Mouse (Mus musculus): ENCODE results near the gene Phf24.

Gene Phf24

GRCm38 (mm10) chr4:42913391-42913790, 3.1 kb upstream of the Phf24 start:
- no peak for DNase-seq (ENCODE audit: low spot score in 2 of 2)

DNA sequence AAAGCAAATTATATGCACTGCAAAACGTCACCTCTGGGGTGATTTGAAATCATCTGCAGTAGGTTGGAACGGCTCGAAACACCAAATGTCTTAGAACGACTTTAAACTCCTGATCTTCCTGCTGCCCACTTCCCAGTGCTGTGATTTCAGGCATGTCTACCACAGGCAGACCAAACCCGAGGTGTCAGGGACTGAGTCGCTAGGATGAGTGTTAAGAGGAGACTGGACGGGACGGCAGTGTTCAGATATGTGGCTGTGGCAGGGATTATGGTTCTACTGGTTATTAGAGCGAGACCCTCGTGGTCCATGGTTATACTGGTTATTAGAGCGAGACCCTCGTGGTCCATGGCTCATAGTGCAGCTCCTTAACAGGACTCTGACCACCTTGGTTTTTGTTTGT, 1.1 kb upstream of the Phf24 start:
- no peak for DNase-seq (ENCODE audit: low spot score in 2 of 2)

- no peak for DNase-seq (ENCODE audit: low spot score in 2 of 2)
Observed at GRCm38 (mm10) chr4:42915966-42916365, 494 bp upstream of the Phf24 start.

- DNase-seq (ENCODE audit: low spot score in 2 of 2): peak in 1 of 2 experiments; percentile 43
Observed at GRCm38 (mm10) chr4:42917402-42917774, 928 bp downstream of the Phf24 start.

DNA sequence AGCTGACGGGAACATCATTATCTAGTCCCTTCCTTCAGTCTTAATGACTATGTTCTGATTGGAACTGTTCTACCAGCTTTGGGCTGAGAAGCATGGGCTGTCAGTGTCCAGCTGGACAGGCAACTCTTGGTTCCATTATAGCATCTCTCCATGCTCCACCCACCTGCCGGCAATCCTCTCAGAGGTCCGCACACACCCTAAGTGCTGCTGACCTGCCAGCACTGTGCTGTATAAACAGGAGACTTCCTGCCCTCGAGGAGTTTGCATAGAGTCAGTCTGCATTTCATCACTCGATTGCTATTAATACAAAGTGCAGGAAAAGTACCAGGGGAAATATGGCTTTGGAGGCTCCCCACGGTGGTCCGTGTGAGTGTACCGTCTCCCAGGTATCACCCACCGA, 4.3 kb downstream of the Phf24 start:
- peak in 1 of 2 experiments; percentile 37 for DNase-seq (ENCODE audit: low spot score in 2 of 2)

DNA sequence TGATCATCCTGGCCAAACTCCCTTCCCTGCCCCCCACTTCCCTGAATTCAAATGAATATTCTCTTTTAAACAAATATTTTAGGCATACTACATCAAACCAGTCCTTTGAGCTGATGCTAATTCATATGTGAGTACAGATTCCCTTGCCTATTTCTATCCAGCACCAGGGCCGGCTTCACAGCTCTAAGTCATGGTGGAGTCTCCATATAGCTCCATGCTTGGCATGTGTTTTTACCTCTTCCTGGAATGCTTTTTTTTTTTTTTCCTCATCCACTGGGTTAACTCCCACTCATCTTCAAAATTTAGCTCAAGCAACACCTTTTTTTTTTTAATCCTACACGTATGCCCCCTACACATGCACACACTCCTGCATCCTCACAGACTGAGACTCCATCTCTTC, 5.1 kb downstream of the Phf24 start:
- DNase-seq (ENCODE audit: low spot score in 2 of 2): peak; percentile 60 to 83

- peak; percentile 24 to 51 for DNase-seq (ENCODE audit: low spot score in 2 of 2)
Observed at GRCm38 (mm10) chr4:42922056-42922455, 5.6 kb downstream of the Phf24 start.

DNA sequence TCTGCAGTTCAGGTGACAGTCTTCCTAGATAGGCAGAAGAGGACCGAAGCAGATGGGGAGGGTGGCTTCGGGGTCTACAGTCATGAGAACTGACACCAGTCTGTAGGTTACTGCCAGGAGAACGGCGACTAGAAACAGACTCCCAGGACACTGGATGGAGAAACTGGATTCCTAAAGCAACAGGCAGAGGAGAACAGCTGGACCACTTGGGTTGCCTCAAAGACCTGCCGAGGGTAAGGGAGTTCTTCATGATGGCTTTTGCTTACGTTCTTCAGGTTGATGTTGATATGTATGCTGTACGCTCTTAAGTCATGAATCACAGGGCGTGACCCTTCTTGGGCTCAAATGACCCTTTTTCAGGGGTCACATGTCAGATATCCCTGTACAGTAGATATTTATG, 6.0 kb downstream of the Phf24 start:
- peak in 1 of 2 experiments; percentile 32 for DNase-seq (ENCODE audit: low spot score in 2 of 2)

GRCm38 (mm10) chr4:42924095-42924710, 7.7 kb downstream of the Phf24 start:
- DNase-seq (ENCODE audit: low spot score in 2 of 2): peak in 1 of 2 experiments; percentile 30

DNA sequence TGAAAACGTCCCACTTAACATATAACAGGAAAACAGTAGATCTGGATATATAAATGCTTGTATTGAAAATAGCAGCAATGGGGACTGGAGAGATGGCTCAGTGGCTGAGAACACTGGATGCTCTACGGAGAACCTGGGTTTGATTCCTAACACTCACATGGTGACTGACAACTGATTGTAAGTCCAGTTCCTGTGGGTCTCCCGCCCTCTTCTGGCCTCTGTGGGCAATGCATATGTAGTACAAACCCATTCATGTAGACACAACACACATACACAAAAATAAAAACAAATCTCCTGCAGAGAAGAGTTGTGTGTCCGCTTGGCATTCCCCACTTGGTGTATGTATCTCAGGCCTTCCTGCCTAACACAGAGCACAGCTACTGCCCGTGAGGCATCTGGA, 11.7 kb downstream of the Phf24 start:
- peak in 1 of 2 experiments; percentile 26 for DNase-seq (ENCODE audit: low spot score in 2 of 2)

- DNase-seq (ENCODE audit: low spot score in 2 of 2): peak; percentile 19 to 23
Observed at GRCm38 (mm10) chr4:42928952-42929351, 12.5 kb downstream of the Phf24 start.

DNA sequence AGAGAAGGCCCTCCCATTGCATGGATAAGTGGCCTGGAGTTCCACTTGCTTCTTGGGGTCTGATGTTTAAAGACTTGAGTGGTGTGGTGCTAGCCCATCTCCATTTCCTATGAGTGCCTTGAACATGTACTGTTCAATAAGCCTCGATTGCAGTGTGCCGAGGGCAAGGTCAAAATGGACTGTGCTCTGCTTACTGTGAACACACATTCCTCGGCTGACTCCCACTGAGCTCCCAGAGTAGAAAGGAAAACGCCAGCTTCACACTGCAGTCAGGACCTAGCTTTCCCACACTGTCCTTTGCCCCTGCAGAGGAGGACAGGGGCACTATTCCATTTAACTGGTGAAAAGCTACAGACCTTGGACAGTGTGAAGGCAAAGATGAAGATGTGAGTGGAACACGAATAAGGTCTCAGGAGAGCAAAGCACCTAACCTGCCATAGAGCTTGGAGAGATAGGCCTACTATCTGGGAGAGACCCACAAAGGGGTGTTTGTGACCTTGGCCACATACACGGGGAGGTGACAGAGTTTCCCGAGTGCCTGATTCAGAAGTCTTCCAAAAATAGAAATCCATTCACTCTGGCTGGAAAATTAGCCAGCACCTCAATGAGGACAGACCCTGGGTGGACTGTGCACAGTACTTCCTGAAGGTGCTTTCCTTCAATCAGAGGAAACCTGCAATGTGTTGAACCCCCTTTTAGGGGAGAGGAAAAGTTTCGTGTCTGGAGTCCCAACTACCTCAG, 15.9 kb downstream of the Phf24 start:
- peak in 1 of 2 experiments; percentile 19 for DNase-seq (ENCODE audit: low spot score in 2 of 2)

GRCm38 (mm10) chr4:42933630-42934029, 17.2 kb downstream of the Phf24 start:
- DNase-seq (ENCODE audit: low spot score in 2 of 2): peak; percentile 69 to 72

DNA sequence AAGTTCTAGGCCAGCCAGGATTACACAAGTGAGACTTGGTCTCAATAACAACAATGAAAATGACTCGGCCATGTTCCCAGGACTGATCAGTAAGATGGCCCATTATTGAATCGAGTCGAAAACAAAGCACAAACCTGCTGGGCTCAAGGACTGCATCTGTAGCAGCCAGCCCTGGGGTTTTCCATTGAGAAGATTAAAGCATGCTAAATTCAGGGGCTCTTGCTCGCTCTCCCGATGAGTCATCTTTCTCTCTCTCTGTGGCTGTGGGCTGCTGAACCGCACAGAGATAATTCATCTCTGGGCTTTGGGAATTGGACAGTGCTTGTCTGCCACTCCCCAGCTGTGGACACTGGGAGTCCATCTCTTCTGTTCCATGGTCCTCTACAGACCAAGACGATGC, 24.9 kb downstream of the Phf24 start:
- no peak for DNase-seq (ENCODE audit: low spot score in 2 of 2)

DNA sequence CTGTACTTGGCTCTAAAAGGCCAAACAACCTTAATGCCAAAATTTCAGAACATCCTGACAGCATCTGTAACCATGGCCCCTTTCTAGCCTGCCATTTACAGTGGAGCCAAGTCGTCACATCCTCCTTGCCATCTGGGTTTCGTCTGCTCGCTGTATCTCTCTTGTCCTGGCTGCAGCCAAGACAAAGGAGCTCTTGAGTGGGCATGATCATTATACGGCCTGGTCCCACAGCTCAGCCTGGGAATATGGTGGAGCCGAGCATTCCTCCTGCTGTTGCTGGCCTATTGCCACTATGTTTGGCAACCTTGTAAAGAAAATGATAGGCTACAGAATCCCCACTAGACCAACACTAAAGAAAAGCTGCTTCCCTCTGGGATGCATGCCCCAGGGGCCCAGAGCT, 26.9 kb downstream of the Phf24 start:
- peak; percentile 61 to 73 for DNase-seq (ENCODE audit: low spot score in 2 of 2)

- no peak for DNase-seq (ENCODE audit: low spot score in 2 of 2)
Observed at GRCm38 (mm10) chr4:42944185-42944584, 27.7 kb downstream of the Phf24 start.

GRCm38 (mm10) chr4:42945043-42945442, 28.6 kb downstream of the Phf24 start:
- no peak for DNase-seq (ENCODE audit: low spot score in 2 of 2)

- peak in 1 of 2 experiments; percentile 74 for DNase-seq (ENCODE audit: low spot score in 2 of 2)
Observed at GRCm38 (mm10) chr4:42945445-42945844, 29.0 kb downstream of the Phf24 start.

DNA sequence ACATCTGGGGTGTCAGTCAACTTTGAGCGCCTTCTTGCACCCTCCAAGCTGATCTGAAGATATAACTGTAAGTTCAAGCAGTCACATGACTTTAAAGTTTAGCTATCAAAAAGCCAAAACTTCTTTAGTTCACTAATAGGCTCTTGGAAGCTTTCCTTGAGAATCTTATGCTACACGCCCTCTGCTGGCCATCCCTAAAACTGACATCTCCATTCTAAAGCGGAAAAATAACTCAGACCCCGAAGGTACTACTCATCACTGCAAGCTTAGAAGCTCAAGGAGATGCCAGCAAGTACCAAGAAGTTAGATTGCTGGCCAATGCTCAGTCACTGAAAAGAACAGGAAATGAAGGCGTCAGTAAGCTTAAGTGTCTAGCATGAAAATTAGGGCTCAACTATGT, 29.5 kb downstream of the Phf24 start:
- DNase-seq (ENCODE audit: low spot score in 2 of 2): peak; percentile 88 to 90

DNA sequence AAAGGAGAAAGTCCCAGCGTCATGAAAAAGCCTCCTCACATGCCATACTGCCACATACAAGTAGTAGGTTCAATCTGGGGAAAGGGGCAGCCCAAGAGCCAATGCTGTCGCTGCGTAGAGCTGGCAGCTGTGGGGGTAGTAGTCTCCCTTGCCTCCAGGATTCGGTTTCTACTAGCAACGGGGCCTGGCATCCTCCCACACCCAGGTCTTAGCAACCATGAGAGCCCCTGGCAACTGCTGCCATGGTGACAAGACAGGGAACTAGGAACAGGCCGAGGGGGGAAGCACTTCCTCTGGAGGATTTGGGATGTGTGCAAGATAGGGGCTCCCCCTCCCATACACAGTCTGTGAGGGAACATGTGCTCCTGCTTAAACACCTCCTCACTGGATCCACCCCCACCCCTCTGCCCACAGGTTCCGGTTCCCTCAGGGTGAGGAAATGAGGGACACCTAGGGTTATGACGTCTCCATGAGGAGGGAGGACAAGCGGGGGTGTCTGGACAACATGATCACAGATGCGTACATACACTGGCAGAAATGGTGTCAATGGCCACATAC, 30.4 kb downstream of the Phf24 start:
- peak; percentile 97 to 99 for DNase-seq (ENCODE audit: low spot score in 2 of 2)

DNA sequence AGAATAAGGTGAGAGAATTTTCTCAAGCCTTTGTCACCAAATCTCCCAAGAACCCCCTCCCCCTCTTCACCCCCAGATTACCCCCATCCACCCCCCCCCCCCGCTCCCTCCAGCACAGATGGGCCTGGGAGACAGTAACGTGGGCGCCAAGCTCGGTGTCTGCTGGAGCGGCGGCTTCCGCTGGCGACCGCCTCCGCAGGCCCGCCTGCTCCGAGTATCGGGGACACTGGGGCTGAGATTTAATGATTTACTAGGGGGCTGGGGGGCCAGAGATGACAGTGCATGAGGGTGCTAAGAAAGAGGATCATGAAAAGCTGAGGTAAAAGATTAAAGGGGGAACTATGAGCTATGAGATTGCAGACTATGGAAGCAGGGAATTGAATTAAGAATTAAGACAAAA, 32.1 kb downstream of the Phf24 start:
- peak; percentile 75 to 76 for DNase-seq (ENCODE audit: low spot score in 2 of 2)

GRCm38 (mm10) chr4:42949051-42949675, 32.7 kb downstream of the Phf24 start:
- DNase-seq (ENCODE audit: low spot score in 2 of 2): no peak

- peak; percentile 99 for DNase-seq (ENCODE audit: low spot score in 2 of 2)
Observed at GRCm38 (mm10) chr4:42949676-42950051, 33.2 kb downstream of the Phf24 start, which contains the start of gene Dnajb5. Dnajb5 (plus strand) TSS chr4:42949814.
